Mouse (Mus musculus): ENCODE data around the gene Pip5k1b. TPM values are rescaled to one million over a fixed set of nuclear protein-coding genes. Genes with fewer than 3 reads are reported as not detected.

Gene Pip5k1b
- polyA plus RNA-seq, 2 experiments, result 0.83 to 1.4 TPM

DNA sequence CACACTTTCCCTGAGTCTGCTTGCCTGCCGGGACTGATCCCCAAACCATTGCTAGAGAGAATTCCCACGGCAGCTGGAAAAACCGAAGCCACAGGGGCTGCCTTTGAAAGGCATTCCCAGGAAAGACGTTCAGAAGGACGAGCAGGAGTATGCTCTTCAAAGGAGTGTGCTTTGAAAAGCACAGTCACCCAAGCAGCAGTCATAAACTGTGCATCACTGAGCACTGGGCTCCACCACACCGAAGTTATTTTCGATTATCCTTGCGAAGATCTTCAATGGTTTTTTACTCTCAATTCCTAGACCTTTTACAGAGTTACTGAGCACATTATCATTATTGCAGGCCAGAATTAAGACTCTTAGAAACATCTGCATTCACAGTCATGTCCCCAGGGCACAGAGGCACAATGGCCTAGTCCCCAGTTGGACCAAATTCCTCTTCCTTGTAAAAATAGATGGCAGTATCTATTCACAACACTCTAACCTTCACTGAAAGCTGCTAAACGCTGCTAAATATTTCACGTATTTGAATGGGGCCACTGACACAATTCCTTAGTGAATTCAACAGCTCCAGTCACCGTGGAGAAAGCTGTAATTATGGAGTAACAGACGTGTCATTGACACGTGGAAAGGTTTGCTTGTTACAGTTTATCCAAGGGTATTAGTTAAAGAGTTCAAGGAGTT lies 47.4 kb downstream of the Pip5k1b start:
- Histone ChIP-seq H3K4me1 (ENCODE audit: control insufficient read depth, insufficient read depth, low read length) (no peaks in the 10 kb centered on the region), H3K27me3 (ENCODE audit: control insufficient read depth, insufficient read depth, low read length) (no peaks in the 10 kb centered on the region), H3K27ac (replicated peaks; ENCODE audit: low read depth, low read length) (no peak overlapping the region), H3K9me3 (ENCODE audit: control insufficient read depth, low read length) (no peaks in the 10 kb centered on the region), H3K9ac (ENCODE audit: low read depth, low read length, severe bottlenecking) (no peak overlapping the region), H3K4me3 (replicated peaks; ENCODE audit: low read length) (no peak overlapping the region), H3K36me3 (ENCODE audit: control insufficient read depth, insufficient read depth, low read length) (no peaks in the 10 kb centered on the region), H3K4me2 (replicated peaks; ENCODE audit: low read depth, low read length, severe bottlenecking) (no peak overlapping the region)
- WGBS, result 59% methylated on average over 13 of the region's 13 CpGs
- ATAC-seq (ENCODE audit: low FRiP score, low read depth) (no peak), DNase-seq (ENCODE audit: low spot score) (no peak)
- no peak for TF ChIP-seq POLR2A (IDR thresholded peaks at IDR 0.05; ENCODE audit: borderline replicate concordance, extremely low read depth, insufficient read depth, insufficient read length)

GRCm38 (mm10) chr19:24502736-24503421 lies 52.8 kb downstream of the Pip5k1b start:
- DNase-seq (ENCODE audit: low spot score), result no peak
- WGBS, result 83% methylated on average over 10 of the region's 10 CpGs

GRCm38 (mm10) chr19:24501525-24501924 lies 54.1 kb downstream of the Pip5k1b start:
- DNase-seq (ENCODE audit: low spot score) (no peak), ATAC-seq (ENCODE audit: low FRiP score, low read depth) (no peak)
- no peak overlapping the region for H3K4me3 ChIP-seq (replicated peaks; ENCODE audit: low read length)
- no peak overlapping the region for H3K9ac ChIP-seq (ENCODE audit: low read depth, low read length, severe bottlenecking)
- no peaks in the 10 kb centered on the region for H3K9me3 ChIP-seq (ENCODE audit: control insufficient read depth, low read length)
- no peak for TF ChIP-seq POLR2A (IDR thresholded peaks at IDR 0.05; ENCODE audit: borderline replicate concordance, extremely low read depth, insufficient read depth, insufficient read length)
- H3K27ac ChIP-seq (replicated peaks; ENCODE audit: low read depth, low read length), result no peak overlapping the region
- no peaks in the 10 kb centered on the region for H3K36me3 ChIP-seq (ENCODE audit: control insufficient read depth, insufficient read depth, low read length)
- H3K27me3 ChIP-seq (ENCODE audit: control insufficient read depth, insufficient read depth, low read length), result no peaks in the 10 kb centered on the region
- no peak overlapping the region for H3K4me2 ChIP-seq (replicated peaks; ENCODE audit: low read depth, low read length, severe bottlenecking)
- H3K4me1 ChIP-seq (ENCODE audit: control insufficient read depth, insufficient read depth, low read length), result no peaks in the 10 kb centered on the region

More at GRCm38 (mm10) chr19:24502736-24503421, 52.8 kb downstream of the Pip5k1b start:
- Histone ChIP-seq H3K27ac (replicated peaks; ENCODE audit: low read depth, low read length) (no peak overlapping the region), H3K4me2 (replicated peaks; ENCODE audit: low read depth, low read length, severe bottlenecking) (no peak overlapping the region), H3K4me1 (ENCODE audit: control insufficient read depth, insufficient read depth, low read length) (no peaks in the 10 kb centered on the region), H3K4me3 (replicated peaks; ENCODE audit: low read length) (no peak overlapping the region), H3K27me3 (ENCODE audit: control insufficient read depth, insufficient read depth, low read length) (no peaks in the 10 kb centered on the region), H3K36me3 (ENCODE audit: control insufficient read depth, insufficient read depth, low read length) (no peaks in the 10 kb centered on the region), H3K9me3 (ENCODE audit: control insufficient read depth, low read length) (no peaks in the 10 kb centered on the region), H3K9ac (ENCODE audit: low read depth, low read length, severe bottlenecking) (no peak overlapping the region)
- no peak for ATAC-seq (ENCODE audit: low FRiP score, low read depth)
- TF ChIP-seq POLR2A (IDR thresholded peaks at IDR 0.05; ENCODE audit: borderline replicate concordance, extremely low read depth, insufficient read depth, insufficient read length), result no peak

DNA sequence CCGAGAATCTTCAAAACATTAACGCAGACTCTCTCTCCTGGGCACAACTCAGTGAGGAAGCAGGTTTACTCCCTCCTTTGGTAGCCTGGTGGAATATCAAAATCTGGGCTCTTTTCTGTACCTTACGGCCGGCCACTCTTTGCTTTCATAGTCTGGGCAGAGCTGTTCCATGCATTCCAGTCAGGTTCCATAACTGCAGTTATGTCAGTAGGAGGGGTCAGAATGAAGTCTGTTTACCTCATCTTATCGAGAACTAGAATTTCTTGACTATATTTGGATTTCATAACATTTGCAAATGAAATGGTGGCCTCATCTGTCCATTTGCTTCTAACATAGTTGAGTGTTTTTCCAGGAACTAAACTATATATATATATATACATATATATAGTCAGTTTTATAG lies 55.2 kb downstream of the Pip5k1b start:
- WGBS, result 80% methylated on average over 5 of the region's 5 CpGs
- Histone ChIP-seq H3K27me3 (ENCODE audit: control insufficient read depth, insufficient read depth, low read length) (no peaks in the 10 kb centered on the region), H3K4me2 (replicated peaks; ENCODE audit: low read depth, low read length, severe bottlenecking) (no peak overlapping the region), H3K4me1 (ENCODE audit: control insufficient read depth, insufficient read depth, low read length) (no peaks in the 10 kb centered on the region), H3K9ac (ENCODE audit: low read depth, low read length, severe bottlenecking) (no peak overlapping the region), H3K4me3 (replicated peaks; ENCODE audit: low read length) (no peak overlapping the region), H3K9me3 (ENCODE audit: control insufficient read depth, low read length) (no peaks in the 10 kb centered on the region), H3K27ac (replicated peaks; ENCODE audit: low read depth, low read length) (no peak overlapping the region), H3K36me3 (ENCODE audit: control insufficient read depth, insufficient read depth, low read length) (no peaks in the 10 kb centered on the region)
- TF ChIP-seq POLR2A (IDR thresholded peaks at IDR 0.05; ENCODE audit: borderline replicate concordance, extremely low read depth, insufficient read depth, insufficient read length), result no peak
- ATAC-seq (ENCODE audit: low FRiP score, low read depth) (no peak), DNase-seq (ENCODE audit: low spot score) (no peak)

DNA sequence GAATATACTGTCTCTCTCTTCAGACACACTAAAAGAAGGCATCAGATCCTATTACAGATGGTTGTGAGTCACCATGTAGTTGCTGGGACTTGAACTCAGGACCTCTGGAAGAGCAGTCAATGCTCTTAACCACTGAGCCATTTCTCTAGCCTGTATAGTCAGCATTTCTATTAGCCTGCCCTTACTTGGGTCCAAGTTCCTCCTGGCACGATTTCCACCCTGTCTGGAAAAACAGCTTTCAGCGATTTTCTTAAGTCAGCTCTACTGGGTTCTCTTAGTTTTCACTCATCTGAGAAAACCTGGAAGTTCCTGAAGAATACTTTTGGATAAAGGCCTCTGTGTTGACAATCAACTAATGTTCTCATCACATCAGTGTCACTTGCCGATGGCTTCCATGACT lies 56.4 kb downstream of the Pip5k1b start:
- DNase-seq (ENCODE audit: low spot score), result no peak
- 80% methylated on average over 3 of the region's 3 CpGs for WGBS
- no peak overlapping the region for H3K9ac ChIP-seq (ENCODE audit: low read depth, low read length, severe bottlenecking)

More for the DNA sequence above, 56.4 kb downstream of the Pip5k1b start:
- no peaks in the 10 kb centered on the region for H3K36me3 ChIP-seq (ENCODE audit: control insufficient read depth, insufficient read depth, low read length)
- H3K4me2 ChIP-seq (replicated peaks; ENCODE audit: low read depth, low read length, severe bottlenecking), result no peak overlapping the region
- ATAC-seq (ENCODE audit: low FRiP score, low read depth), result no peak
- no peaks in the 10 kb centered on the region for H3K4me1 ChIP-seq (ENCODE audit: control insufficient read depth, insufficient read depth, low read length)
- H3K27me3 ChIP-seq (ENCODE audit: control insufficient read depth, insufficient read depth, low read length), result no peaks in the 10 kb centered on the region
- H3K9me3 ChIP-seq (ENCODE audit: control insufficient read depth, low read length), result no peaks in the 10 kb centered on the region
- no peak overlapping the region for H3K27ac ChIP-seq (replicated peaks; ENCODE audit: low read depth, low read length)
- TF ChIP-seq POLR2A (IDR thresholded peaks at IDR 0.05; ENCODE audit: borderline replicate concordance, extremely low read depth, insufficient read depth, insufficient read length), result no peak
- H3K4me3 ChIP-seq (replicated peaks; ENCODE audit: low read length), result no peak overlapping the region

All from limb, embryonic 14.5 days (tissue).